Mouse (Mus musculus) cerebellum, adult (tissue): ENCODE measurements around the gene Aip.

ENCODE experiments used
- ATAC-seq: cut with Nextera tagmentation; 2 replicates; pipeline ENCODE4 v1.9.2; 2017; ENCODE audit warnings: mild to moderate bottlenecking, moderate library complexity, mixed read lengths; ENCODE audit not compliant: insufficient number of reproducible peaks, low FRiP score, low TSS enrichment

Aip gene

GRCm38 (mm10) chr19:4094774-4095303, 30.8 kb downstream of the Aip start:
- no peak for ATAC-seq

- no peak for ATAC-seq
Observed at GRCm38 (mm10) chr19:4094348-4094747, 31.3 kb downstream of the Aip start.

GRCm38 (mm10) chr19:4093772-4094171, 31.9 kb downstream of the Aip start:
- no peak for ATAC-seq

GRCm38 (mm10) chr19:4092750-4093149, 32.9 kb downstream of the Aip start:
- no peak for ATAC-seq

GRCm38 (mm10) chr19:4091383-4091782, 34.3 kb downstream of the Aip start:
- ATAC-seq, result no peak

- no peak for ATAC-seq
Observed at GRCm38 (mm10) chr19:4090446-4090845, 35.2 kb downstream of the Aip start.

- no peak for ATAC-seq
Observed at GRCm38 (mm10) chr19:4089128-4089527, 36.5 kb downstream of the Aip start.

GRCm38 (mm10) chr19:4088146-4088545, 37.5 kb downstream of the Aip start:
- no peak for ATAC-seq

- ATAC-seq, result no peak
Observed at GRCm38 (mm10) chr19:4087090-4087489, 38.6 kb downstream of the Aip start.

- no peak for ATAC-seq
Observed at GRCm38 (mm10) chr19:4086156-4086555, 39.5 kb downstream of the Aip start.

GRCm38 (mm10) chr19:4084984-4085383, 40.7 kb downstream of the Aip start:
- no peak for ATAC-seq

GRCm38 (mm10) chr19:4083826-4084225, 41.8 kb downstream of the Aip start:
- no peak for ATAC-seq

- no peak for ATAC-seq
Observed at GRCm38 (mm10) chr19:4083316-4083715, 42.3 kb downstream of the Aip start.

- ATAC-seq, result no peak
Observed at GRCm38 (mm10) chr19:4082219-4082965, 43.3 kb downstream of the Aip start.

GRCm38 (mm10) chr19:4081394-4081793, 44.3 kb downstream of the Aip start, which contains the start of gene Cabp2:
Gene Cabp2, plus strand, starts transcription at chr19:4081578.
- ATAC-seq, result no peak

- peak; percentile 89 for ATAC-seq
Observed at GRCm38 (mm10) chr19:4080511-4081009, 45.1 kb downstream of the Aip start.

GRCm38 (mm10) chr19:4079594-4079993, 46.1 kb downstream of the Aip start:
- no peak for ATAC-seq

- ATAC-seq, result no peak
Observed at GRCm38 (mm10) chr19:4075531-4075930, 50.1 kb downstream of the Aip start.

GRCm38 (mm10) chr19:4072706-4073424, 52.8 kb downstream of the Aip start:
- ATAC-seq, result no peak

GRCm38 (mm10) chr19:4071406-4071805, 54.3 kb downstream of the Aip start:
- no peak for ATAC-seq

- ATAC-seq, result no peak
Observed at GRCm38 (mm10) chr19:4070756-4071155, 54.9 kb downstream of the Aip start.
